Mouse (Mus musculus) MEL (cell line): ENCODE results near the gene Nhlrc4. TPM values are rescaled to one million over a fixed set of nuclear protein-coding genes. Genes with fewer than 3 reads are reported as not detected.

Source experiments
- DNase-seq: peaks from one replicate; pipeline ENCODE4 v3.0.0; 2011; ENCODE audit warnings: low read depth, low spot score
- H3K27ac ChIP-seq: 2 replicates; pipeline ENCODE4 v1.5.1; 2012; ENCODE audit warnings: low read depth, mild to moderate bottlenecking, control low read depth, low read length, moderate library complexity; ENCODE audit not compliant: control insufficient read depth
- H3K27me3 ChIP-seq, 2 experiments: fragments of 150-350 bp in 1 of 2; sonication (generic) in 1 of 2; 2 replicates each; pipeline ENCODE4 v1.6.1; 2012; ENCODE audit warnings: low read length in 2 of 2, mild to moderate bottlenecking in 2 of 2, improper control_type of control experiment in 1 of 2, moderate library complexity in 1 of 2; ENCODE audit not compliant: insufficient read depth in 2 of 2, control insufficient read depth in 1 of 2
- H3K36me3 ChIP-seq, 2 experiments: 2 replicates each; pipeline ENCODE4 v1.6.1; 2012 to 2014; ENCODE audit warnings: low read length in 2 of 2, improper control_type of control experiment in 1 of 2, inconsistent platforms in 1 of 2, mild to moderate bottlenecking in 1 of 2; ENCODE audit not compliant: insufficient read depth in 2 of 2, control insufficient read depth in 1 of 2
- H3K4me1 ChIP-seq, 2 experiments: fragments of 150-350 bp in 1 of 2; sonication (generic) in 1 of 2; 2 replicates each; pipeline ENCODE4 v1.6.1; 2012; ENCODE audit warnings: low read length in 2 of 2, improper control_type of control experiment in 1 of 2, mild to moderate bottlenecking in 1 of 2; ENCODE audit not compliant: insufficient read depth in 2 of 2, control insufficient read depth in 1 of 2
- H3K4me3 ChIP-seq, 2 experiments: fragments of 150-350 bp in 1 of 2; sonication (generic) in 1 of 2; 2 replicates each; pipeline ENCODE4 v1.5.1; 2012; ENCODE audit warnings: low read depth in 2 of 2, low read length in 2 of 2, mild to moderate bottlenecking in 2 of 2, moderate library complexity in 2 of 2, control low read depth in 1 of 2, improper control_type of control experiment in 1 of 2; ENCODE audit not compliant: control insufficient read depth in 1 of 2, insufficient read depth in 1 of 2
- H3K79me2 ChIP-seq: 2 replicates; pipeline ENCODE4 v1.6.1; 2012; ENCODE audit warnings: mild to moderate bottlenecking, low read length, moderate library complexity; ENCODE audit not compliant: control insufficient read depth, poor library complexity, insufficient read depth
- H3K9ac ChIP-seq: 2 replicates; pipeline ENCODE4 v1.6.1; 2012; ENCODE audit warnings: low read depth, mild to moderate bottlenecking, control low read depth, low read length, moderate library complexity; ENCODE audit not compliant: control insufficient read depth, poor library complexity, severe bottlenecking
- H3K9me3 ChIP-seq: fragments of 150-350 bp; sonication (generic); replicated peaks from 2 replicates; pipeline ENCODE4 v1.6.1; 2012; ENCODE audit warnings: mild to moderate bottlenecking, low read length, improper control_type of control experiment, moderate library complexity; ENCODE audit not compliant: insufficient read depth
- BHLHE40 ChIP-seq: IDR thresholded peaks from 2 replicates; pipeline ENCODE4 v1.6.1; 2012; ENCODE audit warnings: low read depth, mild to moderate bottlenecking, inconsistent platforms, low read length, improper control_type of control experiment, borderline replicate concordance
- ELF1 ChIP-seq: IDR thresholded peaks from 2 replicates; pipeline ENCODE4 v1.6.1; 2014; ENCODE audit warnings: low read depth, mild to moderate bottlenecking, inconsistent platforms, low read length, improper control_type of control experiment, moderate library complexity
- GABPA ChIP-seq: IDR thresholded peaks from 2 replicates; pipeline ENCODE4 v1.6.1; 2012; ENCODE audit warnings: low read depth, mild to moderate bottlenecking, inconsistent platforms, low read length, improper control_type of control experiment, moderate library complexity
- HCFC1 ChIP-seq: IDR thresholded peaks from 2 replicates; pipeline ENCODE4 v1.6.1; 2012; ENCODE audit warnings: low read depth, mild to moderate bottlenecking, inconsistent platforms, low read length, improper control_type of control experiment, moderate library complexity
- MXI1 ChIP-seq: IDR thresholded peaks from 2 replicates; pipeline ENCODE4 v1.6.1; 2011; ENCODE audit warnings: mild to moderate bottlenecking, low read depth, low read length, improper control_type of control experiment
- MYC ChIP-seq: IDR thresholded peaks from 2 replicates; pipeline ENCODE4 v1.6.1; 2011; ENCODE audit warnings: low read depth, mild to moderate bottlenecking, low read length, improper control_type of control experiment, moderate library complexity
- NRF1 ChIP-seq: IDR thresholded peaks from 2 replicates; pipeline ENCODE4 v1.6.1; 2014; ENCODE audit warnings: low read depth, mild to moderate bottlenecking, inconsistent platforms, low read length, improper control_type of control experiment, moderate library complexity; ENCODE audit not compliant: poor library complexity, insufficient read depth, severe bottlenecking
- SIN3A ChIP-seq: IDR thresholded peaks from 2 replicates; pipeline ENCODE4 v1.6.1; 2012; ENCODE audit warnings: low read length, improper control_type of control experiment, inconsistent platforms
- TBP ChIP-seq: IDR thresholded peaks from 2 replicates; pipeline ENCODE4 v1.8.0; 2011; ENCODE audit warnings: low read depth, low read length, improper control_type of control experiment
- USF1 ChIP-seq: IDR thresholded peaks from 2 replicates; pipeline ENCODE4 v1.6.1; 2014; ENCODE audit warnings: low read depth, mild to moderate bottlenecking, inconsistent platforms, low read length, improper control_type of control experiment, moderate library complexity
- ZMIZ1 ChIP-seq: IDR thresholded peaks from 2 replicates; pipeline ENCODE4 v1.6.1; 2012; ENCODE audit warnings: low read depth, mild to moderate bottlenecking, inconsistent platforms, low read length, improper control_type of control experiment, moderate library complexity
- polyA plus RNA-seq, 2 experiments: library from polyadenylated mRNA; stranded (reverse) in 1 of 2; unstranded in 1 of 2; fragments of >175 nt in 1 of 2; fragments of >200 nt in 1 of 2; gene quantifications; 2 replicates each; pipeline versions ENCODE4 v1.2.1 to v1.2.4; 2012; ENCODE audit warnings: low replicate concordance in 2 of 2, low read depth in 1 of 2; ENCODE audit not compliant: insufficient read length in 2 of 2, insufficient read depth in 1 of 2, missing spikeins in 1 of 2
- total RNA-seq: library from RNA; depleted of rRNA; stranded (reverse); fragments of 300-350 nt; gene quantifications from 2 replicates; pipeline ENCODE4 v1.2.3, GENCODE M21; 2012

Nhlrc4 gene
- total and polyA plus RNA-seq, 3 experiments = 0.19 to 0.23 TPM; not detected in 1

DNA sequence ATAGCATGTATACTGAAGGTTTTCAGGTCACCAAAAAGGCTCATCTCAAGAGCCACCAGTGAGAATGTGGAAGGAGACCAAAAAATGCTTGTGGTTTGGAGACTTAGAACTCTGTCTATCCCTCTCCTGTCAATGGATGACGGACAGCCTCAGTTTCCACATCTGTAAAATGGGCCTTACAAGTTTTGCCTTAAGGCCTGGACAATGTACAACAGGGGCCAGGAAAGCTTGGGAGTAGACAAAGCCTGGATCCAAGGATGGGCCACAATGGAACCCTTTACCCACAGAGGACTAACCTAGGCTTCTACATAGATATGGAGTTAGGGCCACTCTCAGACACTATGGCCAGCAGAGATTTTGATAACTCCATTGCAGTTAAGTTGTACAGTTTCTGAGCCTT lies 39.3 kb upstream of the Nhlrc4 start:
- TF ChIP-seq TBP (0 out of 2 replicates have a peak, but pooled peaks have one; percentile 9), ELF1 (no peak), HCFC1 (peak; percentile 38; the same call in 1 of the 2 replicates)
- Histone ChIP-seq H3K27ac (no peak overlapping the region), H3K36me3 (peaks cover 0 to 13% of the 10 kb centered on the region in 2 experiments; a peak in 2 of 4 replicates), H3K27me3 (no peaks in the 10 kb centered on the region), H3K79me2 (peaks cover 32% of the 10 kb centered on the region), H3K9me3 (no peaks in the 10 kb centered on the region), H3K4me3 (peak overlapping the region in 1 of 2 experiments; percentile 63; a peak in 1 of 4 replicates), H3K4me1 (peaks cover 5 to 13% of the 10 kb centered on the region in 2 experiments; a peak in 3 of 4 replicates), H3K9ac (no peak overlapping the region)
- DNase-seq = no peak

DNA sequence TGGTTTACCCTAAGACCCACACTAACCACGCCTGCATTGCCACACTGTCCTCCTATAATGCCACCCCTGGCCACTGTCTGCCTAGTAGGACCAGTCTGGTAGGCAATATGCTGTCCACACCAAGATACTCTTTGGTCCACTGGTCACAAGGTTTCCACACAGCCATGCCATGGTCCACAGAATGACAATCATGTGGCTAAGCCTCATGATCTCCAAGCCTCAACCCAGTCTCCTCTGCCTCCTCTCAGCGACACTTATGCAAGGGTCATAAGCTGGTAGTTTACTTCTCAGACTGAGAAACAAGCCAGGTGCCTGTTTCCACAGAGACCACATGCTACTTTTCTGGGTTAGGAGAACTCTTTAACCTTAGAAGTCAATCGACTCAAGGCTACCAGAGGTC lies 38.2 kb upstream of the Nhlrc4 start:
- Histone ChIP-seq H3K4me1 (peaks cover 5 to 13% of the 10 kb centered on the region in 2 experiments; a peak in 3 of 4 replicates), H3K9me3 (no peaks in the 10 kb centered on the region)
- no peak for TF ChIP-seq MXI1
- no peak for TF ChIP-seq TBP
- no peak for TF ChIP-seq MYC
- TF ChIP-seq NRF1 = no peak
- no peak for TF ChIP-seq BHLHE40
- TF ChIP-seq ZMIZ1 = no peak
- no peak for TF ChIP-seq SIN3A
- TF ChIP-seq, all 39 proteins: peak for 0
- Histone ChIP-seq H3K9ac (no peak overlapping the region), H3K79me2 (peaks cover 33% of the 10 kb centered on the region), H3K4me3 (no peak overlapping the region), H3K27ac (no peak overlapping the region), H3K36me3 (peaks cover 0 to 13% of the 10 kb centered on the region in 2 experiments; a peak in 2 of 4 replicates), H3K27me3 (no peaks in the 10 kb centered on the region)
- no peak for DNase-seq

DNA sequence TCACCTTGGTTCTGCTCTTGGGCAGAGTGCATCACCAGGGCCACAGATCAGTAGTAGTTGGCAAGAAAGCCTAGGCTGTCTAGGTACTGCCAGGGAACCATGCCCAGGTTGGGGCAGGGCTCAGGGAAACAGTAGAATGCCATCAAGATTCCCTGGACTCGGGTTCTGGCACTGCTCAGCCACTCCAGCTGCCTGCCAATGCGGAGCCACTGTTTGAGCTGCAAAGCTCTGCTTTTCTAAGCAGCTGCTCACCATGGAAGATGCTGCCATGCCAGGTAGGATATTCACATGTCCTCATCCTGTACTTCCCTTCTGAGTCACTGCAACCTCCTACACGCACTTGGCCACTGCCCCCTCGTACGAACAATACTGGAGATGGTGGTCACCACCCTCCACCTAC lies 36.1 kb upstream of the Nhlrc4 start:
- Histone ChIP-seq H3K79me2 (peaks cover 33% of the 10 kb centered on the region), H3K4me3 (no peak overlapping the region), H3K36me3 (peaks cover 0 to 13% of the 10 kb centered on the region in 2 experiments; a peak in 2 of 4 replicates), H3K27me3 (no peaks in the 10 kb centered on the region), H3K27ac (no peak overlapping the region), H3K9me3 (no peaks in the 10 kb centered on the region), H3K4me1 (peaks cover 6 to 16% of the 10 kb centered on the region in 2 experiments; a peak in 3 of 4 replicates), H3K9ac (no peak overlapping the region)
- no peak for TF ChIP-seq USF1
- TF ChIP-seq GABPA = no peak
- TF ChIP-seq ELF1 = no peak
- DNase-seq = no peak
